In genomic region chr19:52193813-52194212, GRCm38 (mm10) we compare ENCODE assay signal across 21 mouse cellular contexts.
DNase-seq lines count a peak whose midpoint lies in the region; ATAC-seq and TF ChIP-seq lines count a peak whose summit lies in the region.
"Had no signal": no experiment of that assay in that cellular context is flagged by ENCODE, and none has a peak within 500 bp of the region (broad histone marks: within the 10 kb centered on the region; RNA-seq: fewer than 3 reads in every experiment).

No protein-coding gene starts in this region.

- H3K27ac ChIP-seq in kidney, postnatal 0 days = no peak overlapping the region
- no peak overlapping the region for H3K27ac ChIP-seq in kidney, embryonic 14.5 days (ENCODE audit: low read depth, low read length)
- H3K27ac ChIP-seq in stomach, postnatal 0 days (replicated peaks) = no peak overlapping the region
- H3K27ac ChIP-seq: gastrocnemius, adult 2 months; hindbrain, embryonic 13.5 days; limb, embryonic 13.5 days; liver, embryonic 13.5 days; midbrain, embryonic 12.5 days had no signal

- H3K36me3 ChIP-seq in kidney, postnatal 0 days (ENCODE audit: insufficient read depth, low read length) = no peaks in the 10 kb centered on the region
- no peaks in the 10 kb centered on the region for H3K36me3 ChIP-seq in kidney, embryonic 14.5 days (ENCODE audit: control insufficient read depth, insufficient read depth, low read length)
- no peaks in the 10 kb centered on the region for H3K36me3 ChIP-seq in stomach, postnatal 0 days (ENCODE audit: control insufficient read depth, insufficient read depth, low read length)
- H3K36me3 ChIP-seq: heart, embryonic 12.5 days; hindbrain, embryonic 13.5 days; limb, embryonic 13.5 days; liver, embryonic 13.5 days; midbrain, embryonic 12.5 days had no signal

- DNase-seq in cerebellum, postnatal 14 days = peak; percentile 1 to 4
- no peak for DNase-seq in cerebellum, adult 18-20 months
- DNase-seq in kidney, postnatal 0 days (ENCODE audit: low spot score) = no peak
- peak; percentile 6 for DNase-seq in ovary, postnatal 36 days (ENCODE audit: low spot score)
- no peak for DNase-seq in ovary, postnatal 14 days (ENCODE audit: low spot score)
- no peak for DNase-seq in stomach, postnatal 0 days (ENCODE audit: low spot score)
- DNase-seq: adrenal gland, postnatal 25 days; B cell, adult 2 months; cerebellum, adult 2 months; embryo, embryonic 11 days; gastrocnemius, adult 2 months; kidney, postnatal 25 days; liver, embryonic 13.5 days had no signal

- TF ChIP-seq EP300 in stomach, postnatal 0 days (optimal IDR thresholded peaks at IDR 0.05) = no peak

- H3K4me1 ChIP-seq in kidney, postnatal 0 days (replicated peaks; ENCODE audit: insufficient read depth, low read length) = no peaks in the 10 kb centered on the region
- H3K4me1 ChIP-seq in kidney, embryonic 14.5 days (ENCODE audit: control insufficient read depth, insufficient read depth, low read length) = no peaks in the 10 kb centered on the region
- H3K4me1 ChIP-seq in stomach, postnatal 0 days (replicated peaks; ENCODE audit: control insufficient read depth, insufficient read depth) = no peaks in the 10 kb centered on the region
- H3K4me1 ChIP-seq: heart, embryonic 12.5 days; liver, embryonic 13.5 days; midbrain, embryonic 12.5 days had no signal

- no peak overlapping the region for H3K9ac ChIP-seq in kidney, postnatal 0 days (ENCODE audit: low read depth, low read length)
- no peak overlapping the region for H3K9ac ChIP-seq in kidney, embryonic 14.5 days (ENCODE audit: low read depth, low read length)
- no peak overlapping the region for H3K9ac ChIP-seq in stomach, postnatal 0 days (ENCODE audit: low read length)
- H3K9ac ChIP-seq: heart, embryonic 12.5 days; hindbrain, embryonic 13.5 days; limb, embryonic 13.5 days; liver, embryonic 13.5 days; midbrain, embryonic 12.5 days had no signal

- no peak overlapping the region for H3K4me2 ChIP-seq in kidney, postnatal 0 days (ENCODE audit: low read length)
- no peak overlapping the region for H3K4me2 ChIP-seq in kidney, embryonic 14.5 days (replicated peaks; ENCODE audit: low read depth, low read length)
- H3K4me2 ChIP-seq in stomach, postnatal 0 days (replicated peaks; ENCODE audit: low read depth) = no peak overlapping the region
- H3K4me2 ChIP-seq: heart, embryonic 12.5 days; hindbrain, embryonic 13.5 days; limb, embryonic 13.5 days; liver, embryonic 13.5 days; midbrain, embryonic 12.5 days had no signal

- ATAC-seq in kidney, postnatal 0 days (replicated peaks; ENCODE audit: low FRiP score, low read depth) = no peak
- no peak for ATAC-seq in kidney, embryonic 14.5 days (ENCODE audit: low FRiP score, low TSS enrichment)
- ATAC-seq in stomach, postnatal 0 days (ENCODE audit: low FRiP score, low TSS enrichment) = no peak
- ATAC-seq: forebrain, embryonic 16.5 days; inflammation-experienced regulatory T-cells, adult 6 months; lung, postnatal 0 days had no signal

- peak; percentile 41; the same call in 1 of the 2 replicates for TF ChIP-seq CTCF in kidney, postnatal 0 days (IDR thresholded peaks at IDR 0.05; ENCODE audit: low read depth)
- peak; percentile 54 for TF ChIP-seq CTCF in stomach, postnatal 0 days (IDR thresholded peaks at IDR 0.05; ENCODE audit: low read depth)

- no peaks in the 10 kb centered on the region for H3K27me3 ChIP-seq in kidney, postnatal 0 days (ENCODE audit: insufficient read depth, low read length)
- no peaks in the 10 kb centered on the region for H3K27me3 ChIP-seq in kidney, embryonic 14.5 days (ENCODE audit: control insufficient read depth, insufficient read depth, low read length)
- no peaks in the 10 kb centered on the region for H3K27me3 ChIP-seq in stomach, postnatal 0 days (ENCODE audit: control insufficient read depth, insufficient read depth, low read length)
- H3K27me3 ChIP-seq: heart, embryonic 12.5 days; hindbrain, embryonic 13.5 days; limb, embryonic 13.5 days; liver, embryonic 13.5 days had no signal

- H3K9me3 ChIP-seq in kidney, postnatal 0 days (replicated peaks; ENCODE audit: low read length) = no peaks in the 10 kb centered on the region
- H3K9me3 ChIP-seq in kidney, embryonic 14.5 days (ENCODE audit: control insufficient read depth, low read length) = no peaks in the 10 kb centered on the region
- no peaks in the 10 kb centered on the region for H3K9me3 ChIP-seq in stomach, postnatal 0 days (ENCODE audit: control insufficient read depth, low read length)
- H3K9me3 ChIP-seq: heart, embryonic 12.5 days; hindbrain, embryonic 13.5 days; limb, embryonic 13.5 days; liver, embryonic 13.5 days; midbrain, embryonic 12.5 days had no signal

- no peak overlapping the region for H3K4me3 ChIP-seq in kidney, postnatal 0 days (replicated peaks; ENCODE audit: low read depth, low read length)
- no peak overlapping the region for H3K4me3 ChIP-seq in kidney, embryonic 14.5 days (ENCODE audit: low read length)
- no peak overlapping the region for H3K4me3 ChIP-seq in stomach, postnatal 0 days (ENCODE audit: low read depth, low read length)
- H3K4me3 ChIP-seq: gastrocnemius, adult 2 months; heart, embryonic 12.5 days; hindbrain, embryonic 13.5 days; limb, embryonic 13.5 days; liver, embryonic 13.5 days; midbrain, embryonic 12.5 days had no signal

- 82% methylated on average over 2 of the region's 2 CpGs for WGBS in kidney, postnatal 0 days
- 81% methylated on average over 2 of the region's 2 CpGs for WGBS in kidney, embryonic 14.5 days
- WGBS in stomach, postnatal 0 days = 76% methylated on average over 2 of the region's 2 CpGs

Comparison
In these comparisons a context has a peak if more than half of its experiments do, and no peak if none do; other contexts are left out.
1. DNase-seq: peak in cerebellum, postnatal 14 days (2 of 2) and ovary, postnatal 36 days (single experiment); none in cerebellum, adult 18-20 months (0 of 2), kidney, postnatal 0 days (single experiment), ovary, postnatal 14 days (single experiment) and stomach, postnatal 0 days (single experiment).